Mouse (Mus musculus) stomach, embryonic 14.5 days (tissue): ENCODE data around the gene Col4a3bp. TPM values are rescaled to one million over a fixed set of nuclear protein-coding genes. Genes with fewer than 3 reads are reported as not detected.

ENCODE experiments used
- ATAC-seq: fragments of 200-750 bp; cut with Nextera tagmentation; 2 replicates; pipeline ENCODE4 v1.8.0; 2017; ENCODE audit warnings: low read depth, moderate TSS enrichment; ENCODE audit not compliant: insufficient number of reproducible peaks, insufficient read depth, low FRiP score
- H3K27ac ChIP-seq: fragments of 300-500 bp; sonication (generic); 2 replicates; pipeline ENCODE4 v1.5.1; 2014; ENCODE audit warnings: mild to moderate bottlenecking, low read length, moderate library complexity, mixed read lengths
- H3K27me3 ChIP-seq: fragments of 300-500 bp; sonication (generic); 2 replicates; pipeline ENCODE4 v1.6.1; 2014; ENCODE audit warnings: low read length, control low read depth, mixed read lengths; ENCODE audit not compliant: control insufficient read depth, insufficient read depth
- H3K36me3 ChIP-seq: fragments of 300-500 bp; sonication (generic); 2 replicates; pipeline ENCODE4 v1.6.1; 2014; ENCODE audit warnings: mild to moderate bottlenecking, control low read depth, low read length, moderate library complexity, mixed read lengths; ENCODE audit not compliant: control insufficient read depth, insufficient read depth
- H3K4me1 ChIP-seq: fragments of 300-500 bp; sonication (generic); 2 replicates; pipeline ENCODE4 v1.6.1; 2014; ENCODE audit warnings: low read length, control low read depth, mixed read lengths; ENCODE audit not compliant: control insufficient read depth, insufficient read depth
- H3K4me2 ChIP-seq: fragments of 300-500 bp; sonication (generic); replicated peaks from 2 replicates; pipeline ENCODE4 v1.6.1; 2014; ENCODE audit warnings: low read depth, low read length, control low read depth
- H3K4me3 ChIP-seq: fragments of 300-500 bp; sonication (generic); 2 replicates; pipeline ENCODE4 v1.5.1; 2014; ENCODE audit warnings: low read depth, low read length, control low read depth
- H3K9ac ChIP-seq: fragments of 300-500 bp; sonication (generic); replicated peaks from 2 replicates; pipeline ENCODE4 v1.6.1; 2014; ENCODE audit warnings: low read depth, mild to moderate bottlenecking, control low read depth, low read length, moderate library complexity, mixed read lengths
- H3K9me3 ChIP-seq: fragments of 300-500 bp; sonication (generic); 2 replicates; pipeline ENCODE4 v1.6.1; 2016; ENCODE audit warnings: low read depth, low read length, control low read depth; ENCODE audit not compliant: control insufficient read depth
- WGBS: fragments of 180-500 bp; shearing (Covaris S2); extraction: QIAGEN DNeasy Blood & Tissue Kit; methylation state at CpG from one replicate; pipeline ENCODE4 v1.1.7; 2014; 5-methylcytosine and 5-hydroxymethylcytosine counted together
- polyA plus RNA-seq: library from polyadenylated mRNA; unstranded; fragments of >200 nt; fragmentation: Nextera tagmentation; extraction: Ambion mirVana; gene quantifications from 2 replicates; pipeline ENCODE4 v1.2.1, GENCODE M21; 2014

Col4a3bp gene
- polyA plus RNA-seq, 1 experiment from 2014 or later = 22.3 TPM

DNA sequence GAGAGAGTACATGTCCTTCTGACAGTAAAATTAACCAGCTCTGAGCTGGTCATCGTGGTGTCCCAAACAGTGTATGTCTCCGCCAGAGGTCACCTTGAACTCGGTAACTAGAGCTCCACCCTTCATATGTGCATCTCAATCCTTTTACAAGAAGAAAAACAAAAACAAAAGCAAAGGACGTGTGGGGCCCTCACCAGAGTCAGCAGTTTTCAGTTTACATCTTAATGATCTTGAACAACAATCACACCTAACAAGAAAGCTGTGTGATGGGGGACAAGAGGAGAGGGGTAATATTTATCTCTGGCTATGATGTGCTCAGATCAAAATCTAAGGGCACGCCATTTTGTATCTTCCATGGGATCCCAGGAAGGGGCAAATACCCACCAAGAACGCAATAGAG, 133.3 kb downstream of the Col4a3bp start:
- Histone ChIP-seq H3K9ac (no peak overlapping the region), H3K4me2 (no peak overlapping the region), H3K27ac (no peak overlapping the region), H3K36me3 (no peaks in the 10 kb centered on the region), H3K27me3 (no peaks in the 10 kb centered on the region), H3K4me3 (no peak overlapping the region), H3K9me3 (no peaks in the 10 kb centered on the region), H3K4me1 (peaks cover 3% of the 10 kb centered on the region; the same call in 1 of the 2 replicates)
- WGBS = 81% methylated on average over 6 of the region's 6 CpGs
- no peak for ATAC-seq

DNA sequence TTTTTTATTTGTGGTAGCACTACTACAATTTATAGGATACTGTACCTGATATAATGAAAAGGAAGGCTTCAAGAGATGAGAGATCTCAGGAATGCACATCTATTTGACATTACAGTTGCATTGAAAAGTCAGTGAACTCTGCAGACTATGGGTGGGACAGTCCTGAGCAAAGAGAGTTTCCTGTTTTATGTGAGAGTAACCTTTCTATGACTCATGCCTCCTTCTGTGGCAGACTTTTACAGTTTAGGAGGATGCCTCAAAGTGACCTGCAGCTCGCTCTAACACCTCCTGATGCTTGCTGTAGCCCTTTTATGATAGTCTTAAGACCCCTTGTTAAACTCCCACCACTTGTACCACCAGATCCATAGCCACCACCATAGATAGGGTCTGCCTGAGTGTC, 134.7 kb downstream of the Col4a3bp start:
- H3K9ac ChIP-seq = no peak overlapping the region
- no peak overlapping the region for H3K4me2 ChIP-seq
- WGBS = 87% methylated on average over 1 of the region's 1 CpGs
- no peaks in the 10 kb centered on the region for H3K9me3 ChIP-seq
- H3K36me3 ChIP-seq = no peaks in the 10 kb centered on the region
- ATAC-seq = no peak
- no peak overlapping the region for H3K27ac ChIP-seq
- no peaks in the 10 kb centered on the region for H3K27me3 ChIP-seq
- H3K4me3 ChIP-seq = no peak overlapping the region
- no peaks in the 10 kb centered on the region for H3K4me1 ChIP-seq

DNA sequence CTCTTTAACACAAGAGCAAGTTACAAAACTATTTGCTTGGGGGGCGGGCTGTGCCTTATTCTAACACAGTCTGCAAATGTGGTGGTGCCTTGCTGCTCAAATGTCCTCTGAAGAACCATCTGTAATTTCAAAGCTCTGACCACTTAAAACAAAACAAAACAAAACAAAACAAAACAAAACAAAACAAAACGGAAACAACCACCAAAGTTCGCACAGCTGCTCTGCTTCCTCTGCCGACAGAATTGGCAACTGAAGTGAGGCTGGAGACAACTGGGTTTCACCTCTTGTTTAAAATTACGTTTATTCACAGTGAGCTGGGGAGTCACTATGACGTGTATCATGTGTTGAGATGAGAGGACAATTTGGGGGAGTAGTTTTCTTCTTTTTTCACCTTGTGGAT, 136.2 kb downstream of the Col4a3bp start:
- no peak for ATAC-seq
- WGBS = 69% methylated on average over 6 of the region's 6 CpGs

DNA sequence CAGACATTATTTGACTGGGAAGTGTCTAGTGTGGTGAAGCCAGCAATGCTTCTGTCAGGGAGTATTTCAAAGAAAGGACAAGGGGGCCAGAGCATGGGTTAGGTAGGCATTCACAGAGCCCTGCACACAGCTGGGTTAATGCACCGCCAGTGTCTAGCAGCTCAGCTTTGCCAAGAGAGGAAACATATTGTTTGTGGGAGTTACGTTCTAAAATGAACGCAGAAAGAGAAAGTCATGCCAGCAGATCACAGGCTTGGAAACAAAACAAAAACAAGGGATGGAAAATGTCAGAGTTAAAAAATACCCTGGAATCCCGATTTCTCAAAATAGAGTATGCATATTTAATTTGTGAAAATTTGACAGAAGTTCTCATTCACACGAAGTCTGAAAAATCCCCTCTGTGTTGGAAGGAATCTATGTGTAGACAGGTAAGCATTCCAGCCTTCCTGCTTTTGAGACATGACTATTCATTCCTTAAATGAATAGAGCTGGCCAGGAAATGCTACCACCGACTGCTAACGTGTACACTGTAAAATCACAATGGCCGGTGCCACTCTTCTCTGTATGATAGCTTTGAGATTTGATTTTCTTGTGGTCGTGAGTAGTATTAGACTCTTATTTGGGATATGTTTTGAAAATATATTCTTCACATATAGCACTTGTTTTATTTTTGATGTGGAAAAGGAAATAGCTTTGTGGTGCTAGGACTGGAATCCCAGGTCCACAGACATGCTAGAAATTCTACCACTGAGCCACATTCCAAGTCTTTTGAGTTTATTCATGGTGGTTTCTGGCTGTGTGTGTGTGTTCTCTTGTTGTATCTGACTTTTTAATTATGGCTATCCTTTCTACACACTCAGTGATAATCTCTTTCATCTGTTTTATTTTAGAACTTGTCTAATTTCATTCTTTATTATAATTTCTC, 138.0 kb downstream of the Col4a3bp start:
- Histone ChIP-seq H3K4me3 (no peak overlapping the region), H3K9me3 (no peaks in the 10 kb centered on the region), H3K4me2 (no peak overlapping the region), H3K4me1 (no peaks in the 10 kb centered on the region), H3K9ac (no peak overlapping the region), H3K27me3 (no peaks in the 10 kb centered on the region), H3K36me3 (no peaks in the 10 kb centered on the region), H3K27ac (no peak overlapping the region)
- ATAC-seq = no peak
- 73% methylated on average over 9 of the region's 9 CpGs for WGBS

More for the DNA sequence above, 136.2 kb downstream of the Col4a3bp start:
- no peak overlapping the region for H3K4me3 ChIP-seq
- H3K9me3 ChIP-seq = no peaks in the 10 kb centered on the region
- H3K36me3 ChIP-seq = no peaks in the 10 kb centered on the region
- no peak overlapping the region for H3K9ac ChIP-seq
- no peaks in the 10 kb centered on the region for H3K27me3 ChIP-seq
- H3K4me2 ChIP-seq = no peak overlapping the region
- no peaks in the 10 kb centered on the region for H3K4me1 ChIP-seq
- no peak overlapping the region for H3K27ac ChIP-seq

DNA sequence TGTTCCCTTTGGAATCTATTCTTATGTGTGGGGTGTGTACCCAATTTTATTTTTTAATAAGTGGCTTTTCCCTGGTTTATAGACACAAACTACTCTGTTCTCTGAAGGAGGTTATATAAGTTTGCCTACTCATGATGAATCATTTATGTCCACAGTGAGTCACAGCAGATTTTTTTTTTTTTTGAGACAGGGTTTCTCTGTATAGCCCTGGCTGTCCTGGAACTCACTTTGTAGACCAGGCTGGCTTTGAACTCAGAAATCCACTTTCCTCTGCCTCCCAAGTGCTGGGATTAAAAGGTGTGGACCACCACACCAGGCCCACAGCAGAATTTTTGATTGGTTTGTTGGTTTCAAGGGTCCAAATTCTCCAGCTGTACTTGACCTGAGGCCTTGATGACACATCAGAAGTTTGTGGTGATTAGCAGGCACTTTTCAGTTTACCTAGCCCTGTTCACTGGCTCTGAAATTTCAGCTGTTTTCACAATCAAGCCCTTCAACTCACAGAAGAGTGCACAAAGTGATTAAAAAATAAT, 138.7 kb downstream of the Col4a3bp start:
- Histone ChIP-seq H3K4me3 (no peak overlapping the region), H3K4me2 (no peak overlapping the region), H3K9me3 (no peaks in the 10 kb centered on the region), H3K27me3 (no peaks in the 10 kb centered on the region), H3K27ac (no peak overlapping the region), H3K36me3 (no peaks in the 10 kb centered on the region), H3K9ac (no peak overlapping the region), H3K4me1 (no peaks in the 10 kb centered on the region)
- no peak for ATAC-seq

DNA sequence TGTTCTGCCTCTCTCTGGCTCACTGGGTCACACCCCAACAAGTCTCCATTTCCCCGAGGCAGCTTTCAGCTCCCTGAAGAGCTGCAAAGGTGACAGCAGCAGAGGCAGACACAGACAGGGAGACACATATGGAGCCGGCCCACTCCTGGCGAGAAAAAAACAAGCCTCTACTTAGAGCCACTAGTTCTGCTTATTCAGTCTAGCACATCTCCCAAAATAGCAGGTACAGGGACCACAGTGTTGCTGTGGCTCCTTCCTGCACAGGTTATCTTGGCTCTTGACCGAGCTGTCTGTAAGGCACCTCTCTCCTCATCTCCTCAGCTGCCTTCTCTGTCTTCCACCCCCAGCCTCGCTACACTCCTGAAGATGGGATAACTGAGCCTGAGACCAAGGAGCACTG, 142.4 kb downstream of the Col4a3bp start:
- Histone ChIP-seq H3K4me1 (no peaks in the 10 kb centered on the region), H3K4me3 (no peak overlapping the region), H3K36me3 (no peaks in the 10 kb centered on the region), H3K27me3 (no peaks in the 10 kb centered on the region), H3K9me3 (no peaks in the 10 kb centered on the region), H3K9ac (no peak overlapping the region), H3K27ac (no peak overlapping the region), H3K4me2 (no peak overlapping the region)
- 84% methylated on average over 5 of the region's 5 CpGs for WGBS
- ATAC-seq = no peak

DNA sequence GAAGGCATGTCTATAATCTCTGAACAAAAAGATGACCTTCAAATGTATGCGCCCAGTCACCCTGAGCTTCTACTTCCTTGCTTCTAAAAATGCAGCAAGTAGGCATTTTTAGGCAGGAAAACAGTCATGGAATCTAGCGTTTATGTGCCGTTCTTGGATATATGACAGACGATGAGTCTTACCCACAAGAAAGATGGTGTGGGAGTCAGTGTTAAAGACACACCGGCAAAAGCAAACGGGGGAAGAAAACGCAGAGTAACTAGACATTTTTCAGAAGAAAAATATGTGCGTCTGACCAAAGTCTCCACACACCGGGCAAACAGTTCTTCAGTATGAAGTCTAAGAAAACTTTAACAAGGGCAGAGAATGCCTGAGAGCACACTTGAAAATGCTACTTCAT, 144.8 kb downstream of the Col4a3bp start:
- no peak overlapping the region for H3K4me2 ChIP-seq
- H3K36me3 ChIP-seq = no peaks in the 10 kb centered on the region
- no peak for ATAC-seq
- no peaks in the 10 kb centered on the region for H3K27me3 ChIP-seq
- 80% methylated on average over 9 of the region's 9 CpGs for WGBS
- no peaks in the 10 kb centered on the region for H3K9me3 ChIP-seq
- no peak overlapping the region for H3K4me3 ChIP-seq
- no peaks in the 10 kb centered on the region for H3K4me1 ChIP-seq
- no peak overlapping the region for H3K27ac ChIP-seq
- no peak overlapping the region for H3K9ac ChIP-seq
